Mouse (Mus musculus): ENCODE data around the gene Gm26661.

GRCm38 (mm10) chr14:7800611-7801010 is 9.2 kb downstream of the Gm26661 start:
- TF ChIP-seq MXI1 (IDR thresholded peaks at IDR 0.05; ENCODE audit: low read depth, low read length), result no peak
- no peak for TF ChIP-seq POLR2A (IDR thresholded peaks at IDR 0.05; ENCODE audit: low read depth, low read length)
